Mouse (Mus musculus) stomach, postnatal 0 days (tissue): Measurements from ENCODE around the gene Cox17.

Source experiments
- CTCF ChIP-seq: IDR thresholded peaks from 2 replicates; pipeline ENCODE4 v1.5.1; 2016; ENCODE audit warnings: antibody characterized with exemption, low read depth, mild to moderate bottlenecking, moderate library complexity
- EP300 ChIP-seq: optimal IDR thresholded peaks from 2 replicates; pipeline ENCODE3; 2016; ENCODE audit warnings: antibody characterized with exemption

- TF ChIP-seq CTCF = no peak
- no peak for TF ChIP-seq EP300
Observed at GRCm38 (mm10) chr16:38359241-38359640, 12.4 kb downstream of the Cox17 start.
